Mouse (Mus musculus) neural tube, embryonic 14.5 days (tissue): ENCODE measurements around the gene Rapgef5. TPM values are rescaled to one million over a fixed set of nuclear protein-coding genes. Genes with fewer than 3 reads are reported as not detected.
A peak's percentile ranks its signal among the peaks of the same experiment; 100 is the strongest.

Experiments used
- ATAC-seq: fragments of 200-750 bp; cut with Nextera tagmentation; 2 replicates; pipeline ENCODE4 v1.8.0; 2017; ENCODE audit warnings: low read depth, mild to moderate bottlenecking, moderate TSS enrichment, moderate library complexity
- H3K27ac ChIP-seq: fragments of 300-500 bp; sonication (generic); 2 replicates; pipeline ENCODE4 v1.5.1; 2014; ENCODE audit warnings: low read depth, mild to moderate bottlenecking, control low read depth, low read length, moderate library complexity, mixed read lengths
- H3K27me3 ChIP-seq: fragments of 300-500 bp; sonication (generic); 2 replicates; pipeline ENCODE4 v1.6.1; 2014; ENCODE audit warnings: low read length; ENCODE audit not compliant: control insufficient read depth, insufficient read depth
- H3K36me3 ChIP-seq: fragments of 300-500 bp; sonication (generic); 2 replicates; pipeline ENCODE4 v1.6.1; 2014; ENCODE audit warnings: low read length, mixed read lengths; ENCODE audit not compliant: control insufficient read depth, insufficient read depth
- H3K4me1 ChIP-seq: fragments of 300-500 bp; sonication (generic); 2 replicates; pipeline ENCODE4 v1.6.1; 2014; ENCODE audit warnings: low read length; ENCODE audit not compliant: control insufficient read depth, insufficient read depth
- H3K4me2 ChIP-seq: fragments of 300-500 bp; sonication (generic); 2 replicates; pipeline ENCODE4 v1.6.1; 2014; ENCODE audit warnings: mild to moderate bottlenecking, low read depth, low read length, control low read depth
- H3K4me3 ChIP-seq: fragments of 300-500 bp; sonication (generic); 2 replicates; pipeline ENCODE4 v1.5.1; 2014; ENCODE audit warnings: low read depth, low read length, control low read depth, mixed read lengths
- H3K9ac ChIP-seq: fragments of 300-500 bp; sonication (generic); replicated peaks from 2 replicates; pipeline ENCODE4 v1.6.1; 2014; ENCODE audit warnings: low read depth, mild to moderate bottlenecking, control low read depth, low read length, mixed read lengths
- H3K9me3 ChIP-seq: fragments of 300-500 bp; sonication (generic); 2 replicates; pipeline ENCODE4 v1.6.1; 2016; ENCODE audit warnings: low read length; ENCODE audit not compliant: control insufficient read depth
- WGBS: fragments of 180-500 bp; shearing (Covaris S2); extraction: QIAGEN DNeasy Blood & Tissue Kit; methylation state at CpG from one replicate; pipeline ENCODE4 v1.1.7; 2014; 5-methylcytosine and 5-hydroxymethylcytosine counted together
- polyA plus RNA-seq: library from polyadenylated mRNA; unstranded; fragments of >200 nt; fragmentation: Nextera tagmentation; extraction: Ambion mirVana; gene quantifications from 2 replicates; pipeline ENCODE4 v1.2.1, GENCODE M21; 2014

The Rapgef5 gene
- polyA plus RNA-seq, 1 experiment from 2014 or later: 39.4 TPM

GRCm38 (mm10) chr12:117760846-117761245 is 244.6 kb downstream of the Rapgef5 start:
- H3K4me1 ChIP-seq: no peaks in the 10 kb centered on the region
- H3K27ac ChIP-seq: no peak overlapping the region
- H3K36me3 ChIP-seq: 0 out of 2 replicates have a peak, but pooled peaks cover 3% of the 10 kb centered on the region
- no peak overlapping the region for H3K4me2 ChIP-seq
- H3K4me3 ChIP-seq: no peak overlapping the region
- H3K27me3 ChIP-seq: no peaks in the 10 kb centered on the region
- H3K9ac ChIP-seq: no peak overlapping the region
- ATAC-seq: no peak
- H3K9me3 ChIP-seq: no peaks in the 10 kb centered on the region

GRCm38 (mm10) chr12:117761698-117762097 is 245.4 kb downstream of the Rapgef5 start:
- Histone ChIP-seq H3K27ac (no peak overlapping the region), H3K4me1 (no peaks in the 10 kb centered on the region), H3K9me3 (no peaks in the 10 kb centered on the region), H3K4me2 (no peak overlapping the region), H3K9ac (no peak overlapping the region), H3K36me3 (no peaks in the 10 kb centered on the region), H3K27me3 (no peaks in the 10 kb centered on the region), H3K4me3 (no peak overlapping the region)
- 0 out of 2 replicates have a peak, but pooled peaks have one; percentile 33 for ATAC-seq
- WGBS: 48% methylated on average over 1 of the region's 1 CpGs

DNA sequence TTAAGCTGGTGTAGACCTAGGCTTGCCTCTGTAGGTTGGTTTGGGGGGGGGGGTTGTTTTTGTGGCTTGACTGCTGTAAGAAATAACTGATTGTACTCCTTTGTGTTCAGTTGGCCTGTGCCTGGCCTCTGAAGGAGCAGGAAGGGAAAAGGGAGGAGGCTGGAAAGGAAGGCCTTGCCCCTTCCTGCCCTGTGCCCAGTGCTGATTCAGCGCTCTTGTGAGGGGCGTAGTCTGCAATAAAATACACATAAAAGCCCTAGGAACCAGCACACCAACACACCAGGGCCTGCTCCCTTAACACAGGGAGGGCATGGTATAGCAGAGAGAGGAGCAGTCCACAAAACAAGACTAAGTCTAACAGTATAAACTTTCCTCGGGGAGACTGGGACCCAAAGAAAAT is 247.0 kb downstream of the Rapgef5 start:
- no peaks in the 10 kb centered on the region for H3K27me3 ChIP-seq
- no peaks in the 10 kb centered on the region for H3K9me3 ChIP-seq
- no peaks in the 10 kb centered on the region for H3K36me3 ChIP-seq
- no peak overlapping the region for H3K4me3 ChIP-seq
- no peak overlapping the region for H3K4me2 ChIP-seq
- no peak overlapping the region for H3K9ac ChIP-seq
- WGBS: 47% methylated on average over 3 of the region's 3 CpGs
- no peak overlapping the region for H3K27ac ChIP-seq
- ATAC-seq: no peak
- no peaks in the 10 kb centered on the region for H3K4me1 ChIP-seq

GRCm38 (mm10) chr12:117764839-117765238 is 248.6 kb downstream of the Rapgef5 start:
- Histone ChIP-seq H3K9me3 (no peaks in the 10 kb centered on the region), H3K27ac (no peak overlapping the region), H3K36me3 (no peaks in the 10 kb centered on the region), H3K9ac (no peak overlapping the region), H3K27me3 (no peaks in the 10 kb centered on the region), H3K4me2 (no peak overlapping the region), H3K4me3 (no peak overlapping the region), H3K4me1 (no peaks in the 10 kb centered on the region)
- ATAC-seq: peak; percentile 58; the same call in 1 of the 2 replicates
- WGBS: 7% methylated on average over 7 of the region's 7 CpGs

DNA sequence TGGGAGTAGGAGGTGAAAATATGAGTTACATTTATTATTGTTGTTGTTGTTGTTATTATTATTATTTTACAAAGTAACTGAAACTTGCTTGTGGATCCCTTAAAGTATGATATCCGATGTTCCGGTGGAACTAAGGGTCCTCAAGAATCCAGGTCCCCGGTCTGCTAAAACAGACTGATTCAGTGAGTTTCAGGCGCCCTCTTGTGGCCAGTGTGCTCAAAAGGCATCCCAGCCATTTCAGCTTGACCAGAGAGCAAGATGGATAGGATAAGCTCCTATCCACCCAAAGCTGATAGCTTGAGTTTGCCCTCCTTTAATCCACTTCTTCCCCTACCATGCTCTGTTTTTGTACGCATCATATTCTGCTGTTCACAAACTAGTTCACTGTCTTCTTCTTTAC is 252.8 kb downstream of the Rapgef5 start:
- WGBS: 6% methylated on average over 5 of the region's 5 CpGs
- Histone ChIP-seq H3K9me3 (no peaks in the 10 kb centered on the region), H3K4me3 (no peak overlapping the region), H3K27me3 (peaks cover 2% of the 10 kb centered on the region; the same call in 1 of the 2 replicates), H3K27ac (no peak overlapping the region), H3K9ac (no peak overlapping the region), H3K4me1 (0 out of 2 replicates have a peak, but pooled peaks cover 3% of the 10 kb centered on the region), H3K4me2 (no peak overlapping the region), H3K36me3 (no peaks in the 10 kb centered on the region)
- ATAC-seq: no peak

DNA sequence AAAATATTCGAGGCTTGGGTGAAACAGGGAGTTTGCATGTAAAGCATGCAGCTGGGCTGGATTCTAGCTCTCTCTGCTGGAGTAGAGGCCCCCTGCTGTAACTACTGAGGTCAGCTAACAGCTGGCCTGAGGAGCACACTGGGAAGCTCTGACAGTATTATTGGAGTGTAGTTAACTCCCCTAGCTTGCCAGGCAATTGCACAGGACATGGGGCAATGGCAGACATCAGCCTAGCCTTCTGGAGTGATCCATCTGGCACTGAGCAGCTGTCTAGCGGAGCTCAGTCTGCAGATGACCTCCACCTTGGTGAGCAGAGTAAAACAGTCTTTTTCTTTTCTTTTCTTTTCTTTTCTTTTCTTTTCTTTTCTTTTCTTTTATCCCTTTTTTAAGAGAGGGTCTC is 253.9 kb downstream of the Rapgef5 start:
- 0 out of 2 replicates have a peak, but pooled peaks cover 3% of the 10 kb centered on the region for H3K4me1 ChIP-seq
- no peaks in the 10 kb centered on the region for H3K9me3 ChIP-seq
- H3K36me3 ChIP-seq: no peaks in the 10 kb centered on the region
- ATAC-seq: no peak
- 31% methylated on average over 2 of the region's 2 CpGs for WGBS
- peaks cover 2% of the 10 kb centered on the region; the same call in 1 of the 2 replicates for H3K27me3 ChIP-seq
- H3K4me2 ChIP-seq: no peak overlapping the region
- H3K4me3 ChIP-seq: no peak overlapping the region
- H3K9ac ChIP-seq: no peak overlapping the region
- no peak overlapping the region for H3K27ac ChIP-seq

GRCm38 (mm10) chr12:117771156-117771555 is 254.9 kb downstream of the Rapgef5 start:
- Histone ChIP-seq H3K27me3 (peaks cover 2% of the 10 kb centered on the region; the same call in 1 of the 2 replicates), H3K27ac (no peak overlapping the region), H3K36me3 (no peaks in the 10 kb centered on the region), H3K9ac (no peak overlapping the region), H3K4me2 (no peak overlapping the region), H3K4me3 (no peak overlapping the region), H3K9me3 (no peaks in the 10 kb centered on the region), H3K4me1 (0 out of 2 replicates have a peak, but pooled peaks cover 3% of the 10 kb centered on the region)
- no peak for ATAC-seq
- 85% methylated on average over 4 of the region's 4 CpGs for WGBS

DNA sequence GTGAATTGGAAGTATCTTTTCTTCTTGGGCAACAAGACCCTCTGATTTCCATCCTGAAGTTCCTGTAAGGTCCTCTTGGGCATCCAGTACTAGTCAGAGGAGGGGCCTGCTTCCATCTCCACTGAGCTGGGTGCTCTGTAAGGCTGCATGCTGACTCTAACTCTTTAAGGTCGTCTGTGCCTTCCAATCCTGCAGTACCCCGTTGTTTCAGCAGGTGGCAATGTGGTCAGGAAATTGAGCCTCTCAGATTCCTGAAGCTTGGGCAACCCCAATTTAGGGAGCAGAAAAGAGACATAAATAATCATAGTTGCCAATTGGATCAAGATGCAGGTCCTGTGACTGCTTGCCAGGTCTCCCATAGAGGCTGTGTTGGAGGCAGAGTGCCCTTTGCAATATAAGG is 256.4 kb downstream of the Rapgef5 start:
- H3K9me3 ChIP-seq: no peaks in the 10 kb centered on the region
- WGBS: 0% methylated on average over 2 of the region's 2 CpGs
- no peak overlapping the region for H3K27ac ChIP-seq
- H3K4me3 ChIP-seq: no peak overlapping the region
- no peak overlapping the region for H3K9ac ChIP-seq
- H3K4me1 ChIP-seq: 0 out of 2 replicates have a peak, but pooled peaks cover 3% of the 10 kb centered on the region
- ATAC-seq: peak; percentile 63; the same call in 1 of the 2 replicates
- H3K4me2 ChIP-seq: no peak overlapping the region
- no peaks in the 10 kb centered on the region for H3K36me3 ChIP-seq
- peaks cover 2% of the 10 kb centered on the region; the same call in 1 of the 2 replicates for H3K27me3 ChIP-seq

DNA sequence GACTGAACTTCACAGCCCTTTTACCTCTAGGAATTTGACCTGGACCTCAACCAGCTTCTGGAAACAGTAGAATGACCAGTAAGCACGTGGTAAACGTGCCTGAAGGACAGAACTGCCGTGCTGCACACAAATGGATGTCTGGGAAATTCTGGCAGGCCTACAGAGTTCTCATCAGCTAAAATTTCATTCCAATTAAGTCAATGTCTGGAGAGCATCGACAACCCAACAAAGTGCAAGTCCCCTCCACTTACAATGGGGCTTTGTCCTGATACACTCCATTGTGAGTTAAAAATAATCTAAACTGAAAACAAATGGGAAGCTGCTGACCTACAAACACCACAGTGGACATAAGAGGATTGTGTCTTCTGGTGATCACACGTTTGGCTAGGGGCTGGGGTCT is 260.6 kb downstream of the Rapgef5 start:
- Histone ChIP-seq H3K27ac (no peak overlapping the region), H3K36me3 (no peaks in the 10 kb centered on the region), H3K4me2 (no peak overlapping the region), H3K4me1 (no peaks in the 10 kb centered on the region), H3K9me3 (no peaks in the 10 kb centered on the region), H3K27me3 (no peaks in the 10 kb centered on the region), H3K4me3 (no peak overlapping the region), H3K9ac (no peak overlapping the region)
- WGBS: 71% methylated on average over 5 of the region's 5 CpGs
- ATAC-seq: no peak
